Mouse (Mus musculus): ENCODE data around the gene Nhlrc3.

DNA sequence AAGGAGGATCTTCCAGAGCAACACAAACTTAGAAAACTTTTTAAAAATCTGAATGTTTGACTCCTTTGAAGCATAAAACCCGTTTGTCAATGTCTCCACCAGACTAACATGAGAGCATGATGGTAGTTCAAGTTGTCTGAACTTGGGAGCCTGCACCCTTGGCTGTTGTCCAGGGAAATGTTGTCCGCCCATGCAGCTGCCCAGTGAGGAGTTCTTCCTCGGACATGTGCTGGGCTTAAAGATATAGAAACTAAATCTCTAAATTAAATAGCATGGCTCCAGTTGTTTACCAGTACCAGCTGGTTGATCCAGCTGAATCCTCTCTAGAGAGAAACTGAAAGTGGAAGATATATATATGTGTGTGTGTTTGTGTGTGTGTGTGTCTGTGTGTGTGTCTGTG is 49.2 kb downstream of the Nhlrc3 start:
- TF ChIP-seq POLR2A (IDR thresholded peaks at IDR 0.05; ENCODE audit: control insufficient read depth, extremely low read depth, insufficient read depth, low read length, poor library complexity), result no peak
- no peak for TF ChIP-seq CTCF (IDR thresholded peaks at IDR 0.05; ENCODE audit: borderline replicate concordance, control insufficient read depth, extremely low read depth, insufficient read depth, low read length, poor library complexity)

All from thymus, adult 2 months (tissue).